Mouse (Mus musculus) embryonic facial prominence, embryonic 10.5 days (tissue): ENCODE results near the gene Acsl6. TPM values are rescaled to one million over a fixed set of nuclear protein-coding genes. Genes with fewer than 3 reads are reported as not detected.
A peak's percentile ranks its signal among the peaks of the same experiment; 100 is the strongest.

ENCODE experiments used
- DNase-seq: peaks from one replicate; pipeline ENCODE4 v3.0.0-alpha.2; 2017; ENCODE audit warnings: low spot score
- H3K27ac ChIP-seq: fragments of 300-500 bp; sonication (generic); replicated peaks from 2 replicates; pipeline ENCODE4 v1.5.1; 2016; ENCODE audit warnings: mild to moderate bottlenecking
- H3K27me3 ChIP-seq: fragments of 300-500 bp; sonication (generic); replicated peaks from 2 replicates; pipeline ENCODE4 v1.6.1; 2016; ENCODE audit warnings: low read depth, mild to moderate bottlenecking; ENCODE audit not compliant: poor library complexity, severe bottlenecking
- H3K36me3 ChIP-seq: fragments of 300-500 bp; sonication (generic); replicated peaks from 2 replicates; pipeline ENCODE4 v1.6.1; 2016; ENCODE audit warnings: mild to moderate bottlenecking, moderate library complexity
- H3K4me1 ChIP-seq: fragments of 300-500 bp; sonication (generic); 2 replicates; pipeline ENCODE4 v1.6.1; 2016
- H3K4me3 ChIP-seq: fragments of 300-500 bp; sonication (generic); 2 replicates; pipeline ENCODE4 v1.5.1; 2016; ENCODE audit warnings: mild to moderate bottlenecking, moderate library complexity
- H3K9me3 ChIP-seq: fragments of 300-500 bp; sonication (generic); 2 replicates; pipeline ENCODE4 v1.6.1; 2016; ENCODE audit warnings: mild to moderate bottlenecking
- WGBS: fragments of 180-500 bp; shearing (Covaris S2); methylation state at CpG from one replicate; pipeline ENCODE4 v1.1.7; 2016; 5-methylcytosine and 5-hydroxymethylcytosine counted together
- polyA plus RNA-seq: library from polyadenylated mRNA; unstranded; fragments of >200 nt; fragmentation: Nextera tagmentation; extraction: Ambion mirVana; gene quantifications from 2 replicates; pipeline ENCODE4 v1.2.1, GENCODE M21; 2016

Acsl6 gene
- polyA plus RNA-seq, 1 experiment from 2014 or later, result 4.0 TPM

- Histone ChIP-seq H3K4me1 (peaks cover 40% of the 10 kb centered on the region), H3K27me3 (no peaks in the 10 kb centered on the region), H3K4me3 (no peak overlapping the region), H3K27ac (no peak overlapping the region; the same call in 1 of the 2 replicates), H3K9me3 (no peaks in the 10 kb centered on the region), H3K36me3 (no peaks in the 10 kb centered on the region)
- no peak for DNase-seq
- WGBS, result 69% methylated on average over 7 of the region's 7 CpGs
These were observed 10.1 kb downstream of the Acsl6 start for GRCm38 (mm10) chr11:54313391-54314360.

DNA sequence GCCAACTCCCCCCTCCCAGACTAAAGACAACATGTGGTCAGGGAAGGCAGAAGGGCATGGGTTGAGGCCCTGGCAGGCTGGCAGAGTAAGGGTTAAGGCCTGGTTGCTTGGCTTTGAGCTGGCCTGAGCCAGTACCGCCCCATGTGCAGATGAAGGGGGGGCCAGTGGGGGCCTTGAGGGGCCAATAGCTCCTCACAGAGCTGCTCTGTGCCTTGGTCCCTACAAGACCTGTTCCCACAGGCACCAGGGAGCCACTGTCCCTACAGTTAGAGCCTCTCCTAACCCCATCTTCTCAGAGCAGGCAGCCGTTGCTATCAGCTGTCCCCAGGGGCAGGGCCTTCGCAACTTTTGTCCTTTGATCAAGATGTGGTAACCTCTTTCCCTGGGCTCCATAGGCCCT lies 11.1 kb downstream of the Acsl6 start:
- WGBS, result 17% methylated on average over 3 of the region's 3 CpGs
- peaks cover 40% of the 10 kb centered on the region for H3K4me1 ChIP-seq
- H3K36me3 ChIP-seq, result no peaks in the 10 kb centered on the region
- H3K9me3 ChIP-seq, result no peaks in the 10 kb centered on the region
- no peak overlapping the region for H3K4me3 ChIP-seq
- DNase-seq, result peak; percentile 21
- H3K27me3 ChIP-seq, result no peaks in the 10 kb centered on the region
- no peak overlapping the region; the same call in 1 of the 2 replicates for H3K27ac ChIP-seq

GRCm38 (mm10) chr11:54315336-54315735 lies 11.7 kb downstream of the Acsl6 start:
- no peaks in the 10 kb centered on the region for H3K27me3 ChIP-seq
- WGBS, result 86% methylated on average over 5 of the region's 5 CpGs
- no peaks in the 10 kb centered on the region for H3K36me3 ChIP-seq
- H3K4me1 ChIP-seq, result peaks cover 40% of the 10 kb centered on the region
- H3K27ac ChIP-seq, result no peak overlapping the region
- no peak for DNase-seq
- H3K9me3 ChIP-seq, result no peaks in the 10 kb centered on the region
- no peak overlapping the region for H3K4me3 ChIP-seq

DNA sequence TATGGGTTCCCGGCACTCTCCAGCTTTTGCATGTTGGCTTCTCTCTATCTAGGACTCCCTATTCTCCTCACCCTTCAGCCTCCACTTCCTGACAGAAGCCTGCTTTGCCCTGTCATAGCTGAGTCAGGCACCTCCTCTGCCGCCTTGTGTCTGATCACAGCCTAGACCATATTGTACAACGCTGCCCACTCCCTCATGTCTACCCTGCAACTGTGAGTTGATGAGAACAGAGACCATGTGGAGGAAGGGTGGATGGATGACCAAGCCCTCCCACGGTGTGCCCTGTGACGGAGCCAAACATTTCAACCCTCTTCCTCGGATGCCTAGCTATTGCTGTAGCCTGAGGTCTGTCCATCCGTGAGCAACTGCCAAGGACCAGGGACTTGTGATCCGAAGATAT lies 13.8 kb downstream of the Acsl6 start:
- H3K27ac ChIP-seq, result no peak overlapping the region
- no peaks in the 10 kb centered on the region for H3K36me3 ChIP-seq
- WGBS, result 89% methylated on average over 8 of the region's 8 CpGs
- no peak for DNase-seq
- H3K4me3 ChIP-seq, result no peak overlapping the region
- H3K27me3 ChIP-seq, result no peaks in the 10 kb centered on the region
- H3K4me1 ChIP-seq, result peaks cover 28% of the 10 kb centered on the region
- H3K9me3 ChIP-seq, result no peaks in the 10 kb centered on the region

DNA sequence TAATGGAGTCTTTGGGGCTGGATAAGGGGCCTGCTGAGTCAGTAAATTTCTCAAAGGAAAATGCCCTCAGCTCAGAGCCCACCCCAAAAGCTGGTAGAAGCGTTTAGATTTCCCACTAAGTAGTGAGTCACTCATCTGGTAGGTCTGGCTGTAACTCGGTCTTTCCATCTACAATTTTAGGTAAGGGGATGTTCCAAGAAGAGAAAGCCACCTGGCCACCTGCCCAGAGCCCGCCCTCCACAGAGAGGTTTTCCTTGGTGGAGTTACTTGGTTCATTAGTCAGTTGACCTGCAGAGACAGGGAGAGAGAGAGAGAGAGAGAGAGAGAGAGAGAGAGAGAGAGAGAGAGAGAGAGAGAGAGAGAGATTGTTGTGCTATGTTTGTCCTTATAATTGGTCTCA lies 14.2 kb downstream of the Acsl6 start:
- Histone ChIP-seq H3K4me3 (no peak overlapping the region), H3K36me3 (no peaks in the 10 kb centered on the region), H3K27me3 (no peaks in the 10 kb centered on the region), H3K4me1 (peaks cover 24% of the 10 kb centered on the region), H3K27ac (no peak overlapping the region), H3K9me3 (no peaks in the 10 kb centered on the region)
- WGBS, result 92% methylated on average over 3 of the region's 3 CpGs
- no peak for DNase-seq

- no peaks in the 10 kb centered on the region for H3K27me3 ChIP-seq
- no peaks in the 10 kb centered on the region for H3K4me1 ChIP-seq
- WGBS, result 79% methylated on average over 5 of the region's 5 CpGs
- no peak overlapping the region for H3K27ac ChIP-seq
- no peak overlapping the region for H3K4me3 ChIP-seq
- no peak for DNase-seq
- peaks cover 1% of the 10 kb centered on the region; the same call in 1 of the 2 replicates for H3K36me3 ChIP-seq
- no peaks in the 10 kb centered on the region for H3K9me3 ChIP-seq
These were observed 18.4 kb downstream of the Acsl6 start for GRCm38 (mm10) chr11:54321802-54322532.

DNA sequence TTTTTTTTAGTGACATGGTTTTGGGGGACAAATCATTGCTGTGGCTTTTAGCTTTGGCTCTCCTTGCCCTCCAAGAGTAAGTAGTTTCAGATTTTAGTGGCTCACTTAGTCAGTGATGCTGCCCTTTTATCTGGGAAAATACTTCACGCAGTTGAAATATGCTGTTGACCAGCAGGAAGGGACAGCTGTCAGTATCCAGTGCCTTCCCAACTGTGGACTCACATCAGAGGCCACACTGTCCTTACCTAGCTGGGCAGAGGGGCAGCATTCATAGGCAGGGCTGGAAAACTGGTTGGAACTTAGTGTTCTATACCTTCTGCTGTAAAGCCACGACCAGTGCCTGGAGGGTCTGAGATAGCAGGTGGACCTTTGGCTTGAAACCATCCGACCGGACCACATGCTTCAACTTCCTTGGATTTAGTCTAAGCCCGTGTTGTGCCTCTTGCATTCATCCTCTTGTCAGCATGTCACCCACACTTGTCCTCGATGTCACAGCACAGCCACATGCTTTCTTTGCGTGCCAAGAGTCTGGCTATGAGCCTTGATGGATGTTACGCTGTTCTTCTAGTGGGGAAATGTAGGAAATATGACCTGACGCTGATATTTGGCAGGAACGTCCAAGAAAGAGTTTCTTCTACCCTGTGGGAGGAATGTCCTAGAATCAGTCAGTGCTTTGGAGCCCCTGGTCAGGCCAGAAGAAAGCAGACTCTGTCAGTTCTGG lies 28.0 kb downstream of the Acsl6 start:
- no peak for DNase-seq
- Histone ChIP-seq H3K36me3 (peaks cover 7% of the 10 kb centered on the region; the same call in 1 of the 2 replicates), H3K27me3 (no peaks in the 10 kb centered on the region), H3K27ac (no peak overlapping the region), H3K9me3 (no peaks in the 10 kb centered on the region), H3K4me1 (0 out of 2 replicates have a peak, but pooled peaks cover 3% of the 10 kb centered on the region), H3K4me3 (no peak overlapping the region)
- WGBS, result 88% methylated on average over 10 of the region's 10 CpGs

GRCm38 (mm10) chr11:54336165-54336707 lies 32.6 kb downstream of the Acsl6 start:
- Histone ChIP-seq H3K9me3 (no peaks in the 10 kb centered on the region), H3K4me3 (no peak overlapping the region), H3K36me3 (no peaks in the 10 kb centered on the region), H3K27me3 (no peaks in the 10 kb centered on the region), H3K4me1 (0 out of 2 replicates have a peak, but pooled peaks cover 3% of the 10 kb centered on the region), H3K27ac (no peak overlapping the region)
- 53% methylated on average over 13 of the region's 13 CpGs for WGBS
- no peak for DNase-seq

DNA sequence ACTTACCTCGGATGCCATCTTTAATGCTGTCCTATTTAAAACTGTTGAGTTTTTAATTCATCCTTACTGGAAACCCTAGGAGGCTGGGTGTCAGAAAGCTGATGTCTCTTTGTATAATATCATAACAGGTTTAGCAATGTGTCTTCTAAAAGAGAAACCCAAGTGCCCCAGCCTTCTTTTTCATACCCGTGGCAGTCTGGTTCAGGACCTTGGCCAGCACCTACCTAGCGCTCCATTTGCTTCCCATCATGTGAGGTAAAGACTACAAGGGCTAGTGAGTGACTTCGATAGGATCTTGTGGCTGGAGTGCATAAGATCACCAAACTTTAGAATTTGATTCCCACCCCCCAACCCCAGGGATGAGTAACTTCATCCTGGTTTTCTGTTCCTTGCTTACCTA lies 40.1 kb downstream of the Acsl6 start:
- Histone ChIP-seq H3K4me3 (no peak overlapping the region), H3K27me3 (no peaks in the 10 kb centered on the region), H3K4me1 (no peaks in the 10 kb centered on the region), H3K9me3 (no peaks in the 10 kb centered on the region), H3K36me3 (no peaks in the 10 kb centered on the region), H3K27ac (no peak overlapping the region)
- peak; percentile 68 for DNase-seq
- WGBS, result 51% methylated on average over 4 of the region's 4 CpGs

DNA sequence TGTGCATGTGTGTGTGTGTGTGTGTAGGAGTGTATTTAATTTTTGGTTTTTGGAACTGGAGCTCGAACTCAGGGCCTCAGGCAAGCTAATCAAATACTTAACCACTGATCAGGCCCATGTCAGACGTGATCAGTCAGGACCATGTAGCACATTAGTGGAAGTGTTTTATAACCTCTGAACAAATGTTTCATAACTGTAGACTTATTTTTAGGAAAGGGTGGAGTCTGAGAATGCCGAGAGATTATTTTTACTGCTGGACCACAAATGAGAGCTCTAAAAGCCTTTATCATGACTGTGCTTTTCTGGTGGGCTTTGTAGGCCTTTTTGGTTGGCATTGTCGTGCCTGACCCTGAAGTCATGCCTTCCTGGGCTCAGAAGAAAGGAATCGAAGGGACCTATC lies 48.1 kb downstream of the Acsl6 start:
- no peak for DNase-seq
- H3K27me3 ChIP-seq, result 0 out of 2 replicates have a peak, but pooled peaks cover 5% of the 10 kb centered on the region

DNA sequence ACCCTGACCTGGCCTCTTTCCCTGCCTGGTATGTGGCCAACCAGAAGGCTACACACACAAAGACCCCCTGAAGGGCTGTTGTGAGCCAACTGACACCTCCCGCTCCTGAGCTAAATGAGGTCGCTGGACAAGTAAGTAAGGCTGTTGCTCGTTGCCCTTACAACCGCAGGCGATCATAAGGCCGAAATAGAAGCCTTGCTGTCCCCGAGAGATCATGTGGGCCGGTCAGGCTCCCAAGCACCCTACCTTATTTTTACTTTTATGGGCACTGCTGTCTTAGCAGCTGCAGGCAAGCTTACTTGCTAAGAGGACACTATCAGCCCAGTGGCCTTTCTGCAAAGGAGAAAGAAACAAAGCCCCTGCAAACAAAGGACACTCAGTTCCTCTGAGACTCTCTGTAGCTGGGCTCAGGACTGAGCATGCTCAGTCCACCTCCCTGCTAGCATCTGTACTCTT lies 49.6 kb downstream of the Acsl6 start:
- DNase-seq, result peak; percentile 38
- Histone ChIP-seq H3K4me3 (peak overlapping the region; percentile 11; the same call in 1 of the 2 replicates), H3K4me1 (peaks cover 25% of the 10 kb centered on the region), H3K36me3 (no peaks in the 10 kb centered on the region), H3K27ac (peak overlapping the region; percentile 81), H3K9me3 (peaks cover 2% of the 10 kb centered on the region; the same call in 1 of the 2 replicates), H3K27me3 (0 out of 2 replicates have a peak, but pooled peaks cover 5% of the 10 kb centered on the region)
- 10% methylated on average over 8 of the region's 8 CpGs for WGBS

More for the DNA sequence above, 48.1 kb downstream of the Acsl6 start:
- H3K4me3 ChIP-seq, result no peak overlapping the region
- no peaks in the 10 kb centered on the region for H3K9me3 ChIP-seq
- no peaks in the 10 kb centered on the region for H3K36me3 ChIP-seq
- H3K27ac ChIP-seq, result no peak overlapping the region
- WGBS, result 73% methylated on average over 5 of the region's 5 CpGs
- peaks cover 25% of the 10 kb centered on the region for H3K4me1 ChIP-seq
